Mouse (Mus musculus) hindbrain, embryonic 13.5 days (tissue): ENCODE measurements around the gene Adamtsl5. TPM values are rescaled to one million over a fixed set of nuclear protein-coding genes. Genes with fewer than 3 reads are reported as not detected.

ENCODE experiments used
- ATAC-seq: fragments of 200-750 bp; cut with Nextera tagmentation; 2 replicates; pipeline ENCODE4 v1.8.0; 2017; ENCODE audit warnings: moderate TSS enrichment; ENCODE audit not compliant: low FRiP score
- H3K27ac ChIP-seq: fragments of 300-500 bp; sonication (generic); 2 replicates; pipeline ENCODE4 v1.5.1; 2015; ENCODE audit warnings: inconsistent platforms, mild to moderate bottlenecking, moderate library complexity
- H3K27me3 ChIP-seq: fragments of 300-500 bp; sonication (generic); 2 replicates; pipeline ENCODE4 v1.6.1; 2015; ENCODE audit warnings: mild to moderate bottlenecking, inconsistent platforms
- H3K36me3 ChIP-seq: fragments of 300-500 bp; sonication (generic); 2 replicates; pipeline ENCODE4 v1.6.1; 2015; ENCODE audit warnings: mild to moderate bottlenecking, inconsistent platforms
- H3K4me1 ChIP-seq: fragments of 300-500 bp; sonication (generic); replicated peaks from 2 replicates; pipeline ENCODE4 v1.6.1; 2015; ENCODE audit warnings: inconsistent platforms
- H3K4me2 ChIP-seq: fragments of 300-500 bp; sonication (generic); 2 replicates; pipeline ENCODE4 v1.6.1; 2015; ENCODE audit warnings: inconsistent platforms, mild to moderate bottlenecking, moderate library complexity
- H3K4me3 ChIP-seq: fragments of 300-500 bp; sonication (generic); 2 replicates; pipeline ENCODE4 v1.5.1; 2015; ENCODE audit warnings: mild to moderate bottlenecking, inconsistent platforms
- H3K9ac ChIP-seq: fragments of 300-500 bp; sonication (generic); 2 replicates; pipeline ENCODE4 v1.6.1; 2015; ENCODE audit warnings: mild to moderate bottlenecking, inconsistent platforms
- H3K9me3 ChIP-seq: fragments of 300-500 bp; sonication (generic); 2 replicates; pipeline ENCODE4 v1.6.1; 2016; ENCODE audit warnings: inconsistent platforms
- WGBS: fragments of 180-500 bp; shearing (Covaris S2); methylation state at CpG from one replicate; pipeline ENCODE4 v1.1.7; 2015; 5-methylcytosine and 5-hydroxymethylcytosine counted together
- microRNA-seq: library from miRNA; unstranded; fragments of <30 nt; microRNA quantifications from one replicate; pipeline ENCODE4, GENCODE M21; 2016
- polyA plus RNA-seq: library from polyadenylated mRNA; unstranded; fragments of >200 nt; fragmentation: Nextera tagmentation; extraction: Ambion mirVana; gene quantifications from 2 replicates; pipeline ENCODE4 v1.2.1, GENCODE M21; 2015

Gene Adamtsl5
- polyA plus RNA-seq, 1 experiment from 2014 or later: 0.42 TPM

GRCm38 (mm10) chr10:80294788-80295303 is 53.4 kb downstream of the Adamtsl5 start:
- 52% methylated on average over 7 of the region's 7 CpGs for WGBS

GRCm38 (mm10) chr10:80294311-80294710 is 53.9 kb downstream of the Adamtsl5 start:
- Histone ChIP-seq H3K27ac (no peak overlapping the region), H3K4me3 (no peak overlapping the region; the same call in 1 of the 2 replicates), H3K27me3 (no peaks in the 10 kb centered on the region), H3K9ac (peak overlapping the region; percentile 35; the same call in 1 of the 2 replicates), H3K9me3 (no peaks in the 10 kb centered on the region), H3K36me3 (peaks cover 20% of the 10 kb centered on the region), H3K4me2 (no peak overlapping the region), H3K4me1 (peaks cover 64% of the 10 kb centered on the region)
- WGBS: 79% methylated on average over 4 of the region's 4 CpGs
- no peak for ATAC-seq

More at GRCm38 (mm10) chr10:80294788-80295303, 53.4 kb downstream of the Adamtsl5 start:
- H3K9me3 ChIP-seq: no peaks in the 10 kb centered on the region
- H3K9ac ChIP-seq: peak overlapping the region; percentile 99
- H3K27ac ChIP-seq: peak overlapping the region; percentile 97; the same call in 1 of the 2 replicates
- H3K4me3 ChIP-seq: peak overlapping the region; percentile 53; the same call in 1 of the 2 replicates
- no peak for ATAC-seq
- H3K4me2 ChIP-seq: peak overlapping the region; percentile 98
- peaks cover 68% of the 10 kb centered on the region for H3K4me1 ChIP-seq
- H3K27me3 ChIP-seq: no peaks in the 10 kb centered on the region
- peaks cover 19% of the 10 kb centered on the region for H3K36me3 ChIP-seq

- WGBS: 29% methylated on average over 14 of the region's 14 CpGs
Measured at GRCm38 (mm10) chr10:80293325-80293724, 54.9 kb downstream of the Adamtsl5 start.

GRCm38 (mm10) chr10:80292251-80293146 is 55.7 kb downstream of the Adamtsl5 start, which contains the start of gene Rps15:
Rps15 (plus strand) TSS chr10:80292453.
- peak within 1 kb of the TSS; percentile 99 for H3K4me2 ChIP-seq
- under 1% methylated on average over 72 of the region's 72 CpGs for WGBS
- peak within 1 kb of the TSS; percentile 89 for H3K4me3 ChIP-seq
- H3K27ac ChIP-seq: peak within 1 kb of the TSS; percentile 95
- no peaks in the 10 kb centered on the region for H3K9me3 ChIP-seq
- H3K36me3 ChIP-seq: peaks cover 36% of the 10 kb centered on the region
- ATAC-seq: peak; percentile 73
- peaks cover 52% of the 10 kb centered on the region for H3K4me1 ChIP-seq
- H3K9ac ChIP-seq: peak within 1 kb of the TSS; percentile 100
- no peaks in the 10 kb centered on the region for H3K27me3 ChIP-seq

More at GRCm38 (mm10) chr10:80293325-80293724, 54.9 kb downstream of the Adamtsl5 start:
- peak overlapping the region; percentile 99 for H3K4me2 ChIP-seq
- no peaks in the 10 kb centered on the region for H3K9me3 ChIP-seq
- peaks cover 30% of the 10 kb centered on the region for H3K36me3 ChIP-seq
- peaks cover 60% of the 10 kb centered on the region for H3K4me1 ChIP-seq
- H3K4me3 ChIP-seq: peak overlapping the region; percentile 89
- H3K27ac ChIP-seq: peak overlapping the region; percentile 95
- H3K27me3 ChIP-seq: no peaks in the 10 kb centered on the region
- H3K9ac ChIP-seq: peak overlapping the region; percentile 100
- no peak for ATAC-seq

Small RNA genes lying within 50 kb of the gene (microRNA-seq; reads per million reads assigned to microRNA genes)
- gene Gm22721: not detected

Other genes starting within 250 kb of the Adamtsl5 start
- gene Sbno2, start 242.8 kb downstream of the Adamtsl5 start, polyA plus RNA-seq: 13.6 and 14.4 TPM in 2 replicates
- gene Stk11, start 232.6 kb downstream of the Adamtsl5 start, polyA plus RNA-seq: 16.3 and 18.2 TPM in 2 replicates
- gene Atp5d, start 209.8 kb downstream of the Adamtsl5 start, polyA plus RNA-seq: 434 and 449 TPM in 2 replicates
- gene Cbarp, start 207.6 kb downstream of the Adamtsl5 start, polyA plus RNA-seq: 57.4 and 59.2 TPM in 2 replicates
- 32.4 and 34.7 TPM in 2 replicates for gene Midn, start 200.1 kb downstream of the Adamtsl5 start, polyA plus RNA-seq
- gene Cirbp, start 182.4 kb downstream of the Adamtsl5 start, polyA plus RNA-seq: 364 and 409 TPM in 2 replicates
- gene 1600002K03Rik, start 175.5 kb downstream of the Adamtsl5 start, polyA plus RNA-seq: 11.9 and 14.1 TPM in 2 replicates
- 18.8 and 21.4 TPM in 2 replicates for gene Efna2, start 168.9 kb downstream of the Adamtsl5 start, polyA plus RNA-seq
- 47.3 and 49.9 TPM in 2 replicates for gene Mum1, start 122.0 kb downstream of the Adamtsl5 start, polyA plus RNA-seq
- gene Ndufs7, start 99.3 kb downstream of the Adamtsl5 start, polyA plus RNA-seq: 253 and 263 TPM in 2 replicates
- 22.3 and 24.9 TPM in 2 replicates for gene Gamt, start 87.4 kb downstream of the Adamtsl5 start, polyA plus RNA-seq
- gene Dazap1, start 86.9 kb downstream of the Adamtsl5 start, polyA plus RNA-seq: 61.6 and 66.2 TPM in 2 replicates
- gene Rps15, start 56.0 kb downstream of the Adamtsl5 start, polyA plus RNA-seq: 583 and 598 TPM in 2 replicates
- gene Apc2, start 52.4 kb downstream of the Adamtsl5 start, polyA plus RNA-seq: 182 and 183 TPM in 2 replicates
- gene 2310011J03Rik, start 27.9 kb downstream of the Adamtsl5 start, polyA plus RNA-seq: 28.5 and 29.1 TPM in 2 replicates
- 1.9 and 2.5 TPM in 2 replicates for gene Pcsk4, start 18.9 kb downstream of the Adamtsl5 start, polyA plus RNA-seq
- gene Reep6, start 18.5 kb downstream of the Adamtsl5 start, polyA plus RNA-seq: 3.1 and 3.5 TPM in 2 replicates
- 1.2 and 1.7 TPM in 2 replicates for gene Plk5, start 8.0 kb upstream of the Adamtsl5 start, polyA plus RNA-seq
- gene Mex3d, start 39.2 kb upstream of the Adamtsl5 start, polyA plus RNA-seq: 14.8 and 16.5 TPM in 2 replicates
- 230 TPM in 2 replicates for gene Mbd3, start 51.1 kb upstream of the Adamtsl5 start, polyA plus RNA-seq
- gene Uqcr11, start 58.4 kb upstream of the Adamtsl5 start, polyA plus RNA-seq: 575 and 577 TPM in 2 replicates
- 60.9 and 62.5 TPM in 2 replicates for gene Tcf3, start 85.2 kb upstream of the Adamtsl5 start, polyA plus RNA-seq
- 2.1 and 2.5 TPM in 2 replicates for gene Onecut3, start 146.4 kb upstream of the Adamtsl5 start, polyA plus RNA-seq
- 1.2 and 1.3 TPM in 2 replicates for gene Atp8b3, start 190.7 kb upstream of the Adamtsl5 start, polyA plus RNA-seq
- 28.8 and 31.3 TPM in 2 replicates for gene Rexo1, start 213.1 kb upstream of the Adamtsl5 start, polyA plus RNA-seq
- gene Klf16, start 228.9 kb upstream of the Adamtsl5 start, polyA plus RNA-seq: 4.6 and 4.9 TPM in 2 replicates
- gene Abhd17a, start 241.9 kb upstream of the Adamtsl5 start, polyA plus RNA-seq: 93.8 and 96.2 TPM in 2 replicates